Mouse (Mus musculus) ES-Bruce4 (cell line): Measurements from ENCODE around the gene Foxs1. TPM values are rescaled to one million over a fixed set of nuclear protein-coding genes. Genes with fewer than 3 reads are reported as not detected.
A peak's percentile ranks its signal among the peaks of the same experiment; 100 is the strongest.

ENCODE experiments used
- H3K27ac ChIP-seq: 2 replicates; pipeline ENCODE4 v1.5.1; 2012; ENCODE audit warnings: low read length, inconsistent platforms; ENCODE audit not compliant: insufficient read depth
- H3K27me3 ChIP-seq: 2 replicates; pipeline ENCODE4 v1.6.1; 2012; ENCODE audit warnings: mild to moderate bottlenecking, low read length, inconsistent platforms; ENCODE audit not compliant: control insufficient read depth, poor library complexity, insufficient read depth, severe bottlenecking
- H3K36me3 ChIP-seq: 2 replicates; pipeline ENCODE4 v1.6.1; 2012; ENCODE audit warnings: inconsistent platforms, mild to moderate bottlenecking, low read length, moderate library complexity; ENCODE audit not compliant: control insufficient read depth, poor library complexity, insufficient read depth, severe bottlenecking
- H3K4me1 ChIP-seq: one replicate; pipeline ENCODE4 v1.8.1; 2011; ENCODE audit warnings: low read length; ENCODE audit not compliant: control insufficient read depth, insufficient read depth
- H3K4me3 ChIP-seq: 2 replicates; pipeline ENCODE4 v1.5.1; 2011; ENCODE audit warnings: low read depth, mild to moderate bottlenecking, low read length
- H3K9ac ChIP-seq: 2 replicates; pipeline ENCODE4 v1.6.1; 2012; ENCODE audit warnings: low read depth, mild to moderate bottlenecking, inconsistent platforms; ENCODE audit not compliant: poor library complexity, severe bottlenecking
- H3K9me3 ChIP-seq: replicated peaks from 2 replicates; pipeline ENCODE4 v1.6.1; 2012; ENCODE audit warnings: mild to moderate bottlenecking, low read length, inconsistent platforms; ENCODE audit not compliant: control insufficient read depth, poor library complexity, insufficient read depth, severe bottlenecking
- CTCF ChIP-seq: IDR thresholded peaks from one replicate; pipeline ENCODE4 v1.8.1; 2011; ENCODE audit warnings: low read depth, low read length
- EP300 ChIP-seq: IDR thresholded peaks from 2 replicates; pipeline ENCODE4 v1.6.1; 2011; ENCODE audit warnings: low read depth, low read length; ENCODE audit not compliant: insufficient read depth
- POLR2A ChIP-seq: IDR thresholded peaks from one replicate; pipeline ENCODE4 v1.8.1; 2011; ENCODE audit warnings: low read length; ENCODE audit not compliant: insufficient read depth
- polyA plus RNA-seq: library from polyadenylated mRNA; stranded (reverse); fragments of >200 nt; gene quantifications from 2 replicates; pipeline ENCODE4 v1.2.4, GENCODE M21; 2011; ENCODE audit warnings: low read depth; ENCODE audit not compliant: missing spikeins, insufficient read depth, insufficient read length

Foxs1 gene
- polyA plus RNA-seq, 1 experiment: not detected

DNA sequence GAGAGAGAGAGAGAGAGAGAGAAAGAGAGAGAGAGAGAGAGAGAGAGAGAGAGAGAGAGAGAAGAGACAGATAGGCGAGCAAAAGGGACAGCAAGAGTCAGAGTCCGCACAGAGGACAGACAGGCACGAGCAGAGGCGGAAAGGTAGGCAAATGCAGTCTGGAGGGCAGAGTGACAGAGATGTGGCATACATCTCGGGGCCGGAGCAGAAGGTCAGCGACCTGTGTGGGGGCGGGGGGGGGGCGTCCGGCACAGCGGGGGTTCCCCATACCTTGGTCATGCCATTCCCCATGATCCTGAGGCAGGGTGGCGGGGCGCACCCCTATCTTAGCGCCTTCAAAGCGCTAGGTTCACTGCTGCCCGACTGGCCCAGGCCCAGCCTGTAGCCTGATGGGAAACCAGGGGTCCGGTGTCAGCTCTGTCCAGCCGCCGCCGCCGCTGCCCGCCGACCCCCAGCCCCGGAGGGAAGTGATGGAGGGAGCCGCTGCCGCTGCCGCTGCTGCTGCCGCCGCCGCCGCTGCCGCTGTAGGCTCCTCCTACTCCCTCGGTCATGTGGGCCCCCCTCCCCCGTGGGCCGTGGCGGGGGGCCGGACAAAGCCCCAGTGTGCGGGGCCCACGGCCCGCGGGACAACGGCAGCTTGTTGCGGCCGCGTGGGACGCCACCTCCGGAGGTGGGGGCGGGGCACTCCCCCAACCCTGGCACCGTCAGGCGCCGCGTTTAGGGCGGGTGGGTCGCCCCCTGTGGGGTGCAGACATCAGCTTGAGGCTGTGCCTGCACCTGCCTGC lies 18.2 kb upstream of the Foxs1 start, which contains the start of gene Dusp15:
TSS of gene Dusp15 (minus strand) at position 634 of the 785 bp plus-strand sequence.
- no peaks in the 10 kb centered on the region for H3K36me3 ChIP-seq
- peaks cover 4% of the 10 kb centered on the region; the same call in 1 of the 2 replicates for H3K27me3 ChIP-seq
- peaks cover 2% of the 10 kb centered on the region for H3K4me1 ChIP-seq
- no peaks in the 10 kb centered on the region for H3K9me3 ChIP-seq
- peak within 1 kb of the TSS; percentile 54 for H3K4me3 ChIP-seq
- peak within 1 kb of the TSS; percentile 82 for H3K9ac ChIP-seq
- H3K27ac ChIP-seq: no peak within 1 kb of the TSS
- TF ChIP-seq EP300: no peak
- TF ChIP-seq POLR2A: no peak
- no peak for TF ChIP-seq CTCF

DNA sequence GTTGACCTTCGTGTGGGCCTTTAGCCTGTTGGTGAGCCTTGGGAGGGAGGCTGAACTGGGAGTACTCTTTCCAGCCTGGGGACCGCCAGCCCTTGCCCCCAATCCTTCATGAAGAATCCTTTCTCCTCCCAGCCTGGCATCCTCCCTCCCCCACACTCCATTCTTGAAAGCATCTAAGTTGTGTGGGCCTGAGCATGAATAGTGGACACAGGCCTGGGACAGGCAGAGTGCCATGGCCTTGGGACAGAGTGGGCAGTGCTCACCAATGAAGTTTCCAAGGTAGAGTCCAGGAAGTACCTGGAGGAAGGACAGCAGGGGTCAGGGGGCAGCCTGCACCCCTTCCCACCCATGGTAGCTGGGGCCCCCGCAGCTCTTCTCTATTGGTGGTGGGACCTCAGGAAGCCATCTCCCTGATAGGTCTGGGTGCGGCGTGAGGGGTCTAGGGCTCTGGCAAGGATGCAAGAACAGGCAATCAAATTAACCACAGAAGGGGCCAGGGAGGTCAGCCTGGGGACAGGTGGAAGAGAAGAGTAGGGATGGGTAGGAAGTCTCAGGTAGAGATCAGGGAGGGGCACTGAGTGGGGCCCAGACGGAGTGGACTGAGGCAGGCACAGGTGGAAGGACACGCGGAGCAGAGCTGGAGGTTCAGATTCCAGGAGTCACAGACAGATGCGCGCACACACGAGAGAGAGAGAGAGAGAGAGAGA lies 17.5 kb upstream of the Foxs1 start:
- H3K4me1 ChIP-seq: peaks cover 2% of the 10 kb centered on the region
- no peak overlapping the region for H3K9ac ChIP-seq
- TF ChIP-seq POLR2A: no peak
- TF ChIP-seq EP300: no peak
- TF ChIP-seq CTCF: no peak
- H3K9me3 ChIP-seq: no peaks in the 10 kb centered on the region
- H3K4me3 ChIP-seq: no peak overlapping the region
- H3K27me3 ChIP-seq: peaks cover 4% of the 10 kb centered on the region; the same call in 1 of the 2 replicates
- no peaks in the 10 kb centered on the region for H3K36me3 ChIP-seq
- H3K27ac ChIP-seq: no peak overlapping the region

- no peak for TF ChIP-seq EP300
- TF ChIP-seq CTCF: no peak
- no peak for TF ChIP-seq POLR2A
Measured at GRCm38 (mm10) chr2:152948438-152949020, 15.5 kb upstream of the Foxs1 start.

GRCm38 (mm10) chr2:152947098-152947497 lies 14.1 kb upstream of the Foxs1 start:
- no peak for TF ChIP-seq CTCF
- TF ChIP-seq POLR2A: no peak
- no peak for TF ChIP-seq EP300
- no peaks in the 10 kb centered on the region for H3K9me3 ChIP-seq
- H3K4me1 ChIP-seq: no peaks in the 10 kb centered on the region
- H3K4me3 ChIP-seq: no peak overlapping the region
- H3K36me3 ChIP-seq: no peaks in the 10 kb centered on the region
- peaks cover 23% of the 10 kb centered on the region for H3K27me3 ChIP-seq
- H3K9ac ChIP-seq: no peak overlapping the region
- H3K27ac ChIP-seq: no peak overlapping the region

More at GRCm38 (mm10) chr2:152948438-152949020, 15.5 kb upstream of the Foxs1 start:
- Histone ChIP-seq H3K36me3 (no peaks in the 10 kb centered on the region), H3K9me3 (no peaks in the 10 kb centered on the region), H3K9ac (no peak overlapping the region), H3K4me3 (no peak overlapping the region), H3K4me1 (no peaks in the 10 kb centered on the region), H3K27me3 (peaks cover 11% of the 10 kb centered on the region), H3K27ac (no peak overlapping the region)

DNA sequence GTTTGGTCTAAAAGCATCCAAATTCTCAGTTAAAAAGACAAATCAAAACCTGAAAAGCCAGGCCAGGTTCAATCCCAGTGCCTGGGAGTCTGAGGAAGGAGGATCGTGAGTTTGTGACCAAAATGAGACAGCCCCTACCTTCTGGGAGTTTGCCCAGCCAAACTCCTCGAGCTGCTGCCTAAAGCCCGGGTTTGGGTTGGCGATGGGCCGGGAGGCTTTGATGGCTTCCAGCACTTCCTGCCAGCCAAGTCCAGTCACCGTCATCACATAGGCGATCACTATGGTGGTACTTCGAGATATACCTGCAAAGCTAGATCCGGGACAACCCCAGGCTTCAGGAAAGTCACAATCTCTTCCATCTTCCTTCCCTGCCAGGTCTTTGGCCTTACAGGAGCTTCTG lies 11.0 kb upstream of the Foxs1 start:
- no peak overlapping the region for H3K4me3 ChIP-seq
- TF ChIP-seq EP300: no peak
- no peak for TF ChIP-seq POLR2A
- TF ChIP-seq CTCF: no peak
- no peak overlapping the region for H3K9ac ChIP-seq
- H3K4me1 ChIP-seq: no peaks in the 10 kb centered on the region
- H3K27me3 ChIP-seq: peaks cover 19% of the 10 kb centered on the region
- H3K36me3 ChIP-seq: no peaks in the 10 kb centered on the region
- H3K27ac ChIP-seq: no peak overlapping the region
- H3K9me3 ChIP-seq: no peaks in the 10 kb centered on the region
